Mouse (Mus musculus): ENCODE results near the gene Car11. TPM values are rescaled to one million over a fixed set of nuclear protein-coding genes. Genes with fewer than 3 reads are reported as not detected.

The Car11 gene
- polyA plus RNA-seq, 1 experiment: 3.6 TPM

DNA sequence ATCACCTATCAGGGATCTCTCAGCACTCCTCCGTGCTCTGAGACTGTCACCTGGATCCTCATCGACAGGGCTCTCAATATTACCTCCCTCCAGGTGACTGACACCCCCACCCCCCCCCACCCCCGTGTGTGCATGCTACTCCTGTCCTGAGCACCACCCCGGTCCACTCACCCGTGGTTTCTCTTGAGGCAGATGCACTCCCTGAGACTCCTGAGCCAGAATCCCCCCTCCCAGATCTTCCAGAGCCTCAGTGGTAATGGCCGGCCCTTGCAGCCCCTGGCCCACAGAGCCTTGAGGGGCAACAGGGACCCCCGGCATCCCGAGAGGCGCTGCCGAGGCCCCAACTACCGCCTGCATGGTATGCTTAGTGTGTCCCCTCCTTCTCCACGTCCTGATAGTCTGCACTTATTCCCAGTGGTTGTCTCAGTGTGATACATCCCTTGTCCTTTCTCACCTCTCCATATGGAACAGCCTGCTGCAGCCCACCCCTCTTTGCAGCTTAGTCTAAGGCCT is 3.9 kb downstream of the Car11 start:
- Histone ChIP-seq H3K79me2 (ENCODE audit: control insufficient read depth, insufficient read depth) (no peaks in the 10 kb centered on the region), H3K4me3 (peak overlapping the region; percentile 51), H3K27me3 (ENCODE audit: control insufficient read depth, insufficient read depth, insufficient read length) (peaks cover 16% of the 10 kb centered on the region), H3K4me2 (ENCODE audit: low read depth) (peak overlapping the region; percentile 96), H3K36me3 (ENCODE audit: control insufficient read depth, insufficient read depth) (no peaks in the 10 kb centered on the region), H3ac (ENCODE audit: control insufficient read depth, insufficient read length) (no peak overlapping the region)
- no peak for TF ChIP-seq MYOG (IDR thresholded peaks at IDR 0.05; ENCODE audit: control insufficient read depth in 1 of 3, insufficient read depth in 1 of 3, insufficient read length in 2 of 3, low read depth in 2 of 3)
- TF ChIP-seq TCF3 (IDR thresholded peaks at IDR 0.05; ENCODE audit: insufficient read length, low read depth): no peak
- TF ChIP-seq MYOD1 (IDR thresholded peaks at IDR 0.05; ENCODE audit: control insufficient read depth in 1 of 3, insufficient read length in 2 of 3, low read depth in 2 of 3): no peak
- TF ChIP-seq POLR2AphosphoS2 (IDR thresholded peaks at IDR 0.05; ENCODE audit: insufficient read length, low read depth): no peak
- TF ChIP-seq USF1 (IDR thresholded peaks at IDR 0.05; ENCODE audit: low read depth): no peak
- TF ChIP-seq CEBPB (IDR thresholded peaks at IDR 0.05; ENCODE audit: insufficient read depth, poor library complexity, severe bottlenecking): no peak
- TF ChIP-seq TCF12 (IDR thresholded peaks at IDR 0.05; ENCODE audit: insufficient read depth, poor library complexity, severe bottlenecking): no peak

DNA sequence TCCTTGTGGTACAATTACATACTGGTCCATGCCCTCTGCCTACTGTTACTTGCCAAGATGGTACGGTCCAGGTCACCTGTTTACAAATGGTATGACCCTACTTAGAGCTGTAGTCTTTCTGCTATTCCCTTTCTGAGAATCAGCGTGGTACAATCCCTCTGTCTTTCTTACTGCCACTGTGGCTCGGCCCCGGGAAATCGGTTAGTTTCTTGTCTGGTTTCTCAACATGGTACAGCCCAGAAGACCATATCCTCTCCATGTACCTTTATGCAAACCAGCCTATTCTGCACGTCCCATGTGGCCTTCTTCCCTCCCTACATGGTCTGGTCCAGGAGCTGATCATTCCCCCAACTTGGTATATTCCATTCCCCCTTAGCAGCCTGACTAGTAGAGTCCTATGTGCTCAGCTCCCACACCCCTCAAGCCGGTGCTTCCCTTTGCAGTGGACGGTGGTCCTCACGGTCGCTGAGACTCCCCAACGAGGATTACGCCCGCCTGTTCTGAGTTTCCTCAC is 4.5 kb downstream of the Car11 start:
- peak overlapping the region; percentile 51 for H3K4me3 ChIP-seq

DNA sequence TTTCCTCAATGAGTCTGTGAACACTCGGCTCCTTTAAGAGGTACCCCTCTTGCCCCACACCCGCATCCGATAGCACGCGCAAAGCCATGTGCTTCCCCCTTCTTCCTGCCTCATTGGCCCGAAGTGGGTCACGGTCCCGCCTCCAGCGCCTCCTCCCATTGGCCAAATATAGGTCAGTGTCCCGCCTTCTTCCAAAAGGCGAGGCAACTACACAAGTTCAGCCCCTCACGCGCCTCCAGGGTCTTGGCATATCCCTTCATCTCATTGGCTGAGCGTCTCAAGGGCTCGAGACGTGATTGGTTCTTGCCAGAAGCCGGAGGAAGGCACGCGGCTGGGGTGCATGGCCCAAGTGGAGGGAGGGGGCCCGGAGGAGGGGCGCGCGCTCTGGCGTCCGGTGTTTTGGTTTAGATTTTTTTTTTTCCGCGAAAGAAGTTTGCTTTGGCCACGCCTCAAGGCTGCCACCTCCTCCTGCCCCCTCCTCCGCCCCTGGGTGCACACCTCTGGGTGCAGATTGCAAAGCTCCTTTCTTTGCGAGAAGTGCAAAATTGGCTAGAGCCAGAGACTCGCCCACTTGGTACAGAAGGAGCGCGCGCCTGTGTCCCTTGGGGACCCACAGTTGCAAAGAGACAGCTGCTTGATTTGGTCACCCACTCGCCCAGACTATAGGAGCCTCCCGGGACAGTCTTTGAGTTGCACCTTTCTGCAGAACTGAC is 5.2 kb downstream of the Car11 start, which contains the start of gene Dbp:
TSS of gene Dbp (plus strand) at position 359 of the 713 bp plus-strand sequence.
- TF ChIP-seq POLR2A (IDR thresholded peaks at IDR 0.05; ENCODE audit: insufficient read length, low read depth): peak; percentile 33
- TF ChIP-seq TCF12 (IDR thresholded peaks at IDR 0.05; ENCODE audit: insufficient read depth, poor library complexity, severe bottlenecking): no peak
- peak in 2 of 3 experiments; percentile 35 to 41 for TF ChIP-seq MYOD1 (IDR thresholded peaks at IDR 0.05; ENCODE audit: control insufficient read depth in 1 of 3, insufficient read length in 2 of 3, low read depth in 2 of 3)
- no peak for TF ChIP-seq CEBPB (IDR thresholded peaks at IDR 0.05; ENCODE audit: insufficient read depth, poor library complexity, severe bottlenecking)
- TF ChIP-seq REST (IDR thresholded peaks at IDR 0.05; ENCODE audit: insufficient read depth, insufficient read length): no peak
- TF ChIP-seq MYOG (IDR thresholded peaks at IDR 0.05; ENCODE audit: control insufficient read depth in 1 of 3, insufficient read depth in 1 of 3, insufficient read length in 2 of 3, low read depth in 2 of 3): peak in 1 of 3 experiments; percentile 50
- no peak for TF ChIP-seq MAX (IDR thresholded peaks at IDR 0.05; ENCODE audit: low read depth)
- no peak for TF ChIP-seq TCF3 (IDR thresholded peaks at IDR 0.05; ENCODE audit: insufficient read length, low read depth)
- no peak for TF ChIP-seq POLR2AphosphoS2 (IDR thresholded peaks at IDR 0.05; ENCODE audit: insufficient read length, low read depth)
- peak; percentile 41 for TF ChIP-seq USF1 (IDR thresholded peaks at IDR 0.05; ENCODE audit: low read depth)
- no peak for TF ChIP-seq E2F4 (IDR thresholded peaks at IDR 0.05; ENCODE audit: insufficient read depth)
- peak; percentile 81 for TF ChIP-seq SRF (IDR thresholded peaks at IDR 0.05; ENCODE audit: control insufficient read depth, insufficient read length, low read depth)
- Histone ChIP-seq H3K36me3 (ENCODE audit: control insufficient read depth, insufficient read depth) (no peaks in the 10 kb centered on the region), H3K79me2 (ENCODE audit: control insufficient read depth, insufficient read depth) (no peaks in the 10 kb centered on the region), H3K4me3 (peak within 1 kb of the TSS; percentile 51), H3ac (ENCODE audit: control insufficient read depth, insufficient read length) (peak within 1 kb of the TSS; percentile 73), H3K27me3 (ENCODE audit: control insufficient read depth, insufficient read depth, insufficient read length) (peaks cover 8% of the 10 kb centered on the region), H3K4me2 (ENCODE audit: low read depth) (peak within 1 kb of the TSS; percentile 96)

More for the DNA sequence above, 4.5 kb downstream of the Car11 start:
- Histone ChIP-seq H3K4me2 (ENCODE audit: low read depth) (peak overlapping the region; percentile 96), H3K27me3 (ENCODE audit: control insufficient read depth, insufficient read depth, insufficient read length) (peaks cover 16% of the 10 kb centered on the region), H3K36me3 (ENCODE audit: control insufficient read depth, insufficient read depth) (no peaks in the 10 kb centered on the region), H3ac (ENCODE audit: control insufficient read depth, insufficient read length) (no peak overlapping the region), H3K79me2 (ENCODE audit: control insufficient read depth, insufficient read depth) (no peaks in the 10 kb centered on the region)
- TF ChIP-seq POLR2AphosphoS2 (IDR thresholded peaks at IDR 0.05; ENCODE audit: insufficient read length, low read depth) (peak; percentile 57), SRF (IDR thresholded peaks at IDR 0.05; ENCODE audit: control insufficient read depth, insufficient read length, low read depth) (no peak)

DNA sequence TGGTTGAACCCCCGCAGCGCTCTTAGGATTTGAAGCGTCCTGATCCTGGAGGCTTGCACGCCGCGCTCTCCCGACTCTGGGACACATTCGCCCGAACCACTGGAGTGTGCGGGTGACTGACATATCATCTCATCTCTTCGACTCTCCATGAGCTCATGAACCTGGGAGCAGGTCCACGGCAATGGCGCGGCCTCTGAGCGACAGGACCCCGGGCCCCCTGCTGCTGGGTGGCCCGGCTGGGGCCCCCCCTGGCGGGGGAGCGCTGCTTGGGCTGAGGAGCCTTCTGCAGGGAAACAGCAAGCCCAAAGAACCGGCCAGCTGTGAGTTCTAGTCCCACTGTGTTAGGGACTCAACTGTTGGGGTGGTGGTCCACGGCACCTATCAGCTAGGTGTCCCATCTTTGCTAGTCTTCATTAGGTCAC is 5.8 kb downstream of the Car11 start:
- peak; percentile 9 for TF ChIP-seq POLR2A (IDR thresholded peaks at IDR 0.05; ENCODE audit: insufficient read length, low read depth)
- TF ChIP-seq TCF12 (IDR thresholded peaks at IDR 0.05; ENCODE audit: insufficient read depth, poor library complexity, severe bottlenecking): no peak
- Histone ChIP-seq H3K4me2 (ENCODE audit: low read depth) (peak overlapping the region; percentile 73), H3K4me3 (peak overlapping the region; percentile 51), H3K27me3 (ENCODE audit: control insufficient read depth, insufficient read depth, insufficient read length) (peaks cover 2% of the 10 kb centered on the region), H3K79me2 (ENCODE audit: control insufficient read depth, insufficient read depth) (no peaks in the 10 kb centered on the region), H3ac (ENCODE audit: control insufficient read depth, insufficient read length) (peak overlapping the region; percentile 73), H3K36me3 (ENCODE audit: control insufficient read depth, insufficient read depth) (no peaks in the 10 kb centered on the region)

DNA sequence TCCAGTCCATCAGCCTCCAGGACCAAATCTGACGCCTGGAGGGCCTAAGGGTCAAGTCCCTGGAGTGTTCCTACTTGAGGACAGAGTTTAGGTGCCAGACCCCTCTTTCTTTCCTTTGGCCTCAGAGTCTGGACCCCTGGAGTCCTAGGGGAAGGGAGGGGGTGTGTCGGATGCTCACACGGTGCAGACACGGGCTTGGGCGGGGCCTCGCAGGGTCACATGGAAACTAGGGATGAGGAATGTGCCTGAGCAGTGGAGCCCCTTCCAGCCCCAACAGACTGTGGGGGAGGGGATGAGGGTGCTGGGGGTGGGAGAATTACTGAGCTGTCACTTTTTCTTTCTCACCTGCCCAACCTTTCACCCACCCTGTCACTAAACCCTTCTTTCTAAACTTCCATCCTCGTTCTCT is 6.2 kb downstream of the Car11 start:
- Histone ChIP-seq H3K4me3 (peak overlapping the region; percentile 51), H3K36me3 (ENCODE audit: control insufficient read depth, insufficient read depth) (no peaks in the 10 kb centered on the region), H3ac (ENCODE audit: control insufficient read depth, insufficient read length) (peak overlapping the region; percentile 73), H3K79me2 (ENCODE audit: control insufficient read depth, insufficient read depth) (no peaks in the 10 kb centered on the region), H3K4me2 (ENCODE audit: low read depth) (peak overlapping the region; percentile 73), H3K27me3 (ENCODE audit: control insufficient read depth, insufficient read depth, insufficient read length) (no peaks in the 10 kb centered on the region)
- TF ChIP-seq POLR2A (IDR thresholded peaks at IDR 0.05; ENCODE audit: insufficient read length, low read depth) (peak; percentile 35), MAX (IDR thresholded peaks at IDR 0.05; ENCODE audit: low read depth) (no peak), POLR2AphosphoS2 (IDR thresholded peaks at IDR 0.05; ENCODE audit: insufficient read length, low read depth) (peak; percentile 48), SRF (IDR thresholded peaks at IDR 0.05; ENCODE audit: control insufficient read depth, insufficient read length, low read depth) (no peak), USF1 (IDR thresholded peaks at IDR 0.05; ENCODE audit: low read depth) (no peak), CEBPB (IDR thresholded peaks at IDR 0.05; ENCODE audit: insufficient read depth, poor library complexity, severe bottlenecking) (no peak)
